In the genomic region with DNA sequence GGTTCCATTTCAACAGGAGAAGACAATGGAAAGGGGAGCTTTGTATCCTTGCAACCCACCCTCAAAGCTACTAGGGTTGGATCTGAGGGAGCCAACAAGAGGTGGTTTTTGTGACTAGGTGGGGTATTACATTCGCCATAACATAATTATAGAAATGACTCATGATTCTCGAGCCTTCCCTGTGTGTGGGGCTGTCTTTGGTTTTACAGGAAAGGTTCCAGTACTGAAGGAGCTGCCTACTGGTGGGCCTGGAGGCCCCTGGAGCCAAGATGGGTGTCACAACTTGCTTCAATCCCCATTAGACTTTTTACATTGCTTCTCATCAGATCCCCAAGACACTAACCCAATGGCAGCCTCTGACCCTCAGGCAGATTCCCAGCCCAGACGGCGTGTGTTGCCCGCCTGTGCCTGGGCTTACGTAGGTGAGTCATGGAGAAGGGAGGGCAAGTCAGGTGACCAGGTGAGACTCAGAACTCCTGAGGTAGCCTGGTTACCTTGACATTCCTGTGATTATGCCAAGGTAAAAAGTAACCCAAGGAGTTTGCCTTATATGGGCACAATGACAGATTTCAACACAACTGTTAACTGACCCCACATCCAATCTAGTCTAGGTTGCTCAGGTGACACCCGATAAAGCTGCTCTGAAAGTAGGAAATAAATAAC, we compare ENCODE assay signal across 10 mouse cellular contexts. TPM values are rescaled to one million over a fixed set of nuclear protein-coding genes. Genes with fewer than 3 reads are reported as not detected.
DNase-seq lines count a peak whose midpoint lies in the region; ATAC-seq and TF ChIP-seq lines count a peak whose summit lies in the region.
"Had no signal": no experiment of that assay in that cellular context is flagged by ENCODE, and none has a peak within 500 bp of the region (broad histone marks: within the 10 kb centered on the region; RNA-seq: fewer than 3 reads in every experiment).

No protein-coding gene starts in this region.

- no peak overlapping the region; the same call in 1 of the 2 replicates for H3K9ac ChIP-seq in heart, embryonic 11.5 days (ENCODE audit: low read depth, low read length)
- peak overlapping the region; percentile 10; the same call in 1 of the 2 replicates for H3K9ac ChIP-seq in ES-Bruce4 (ENCODE audit: low read depth, poor library complexity, severe bottlenecking)
- H3K9ac ChIP-seq in lung, embryonic 15.5 days, result no peak overlapping the region
- no peak overlapping the region for H3K9ac ChIP-seq in midbrain, embryonic 16.5 days (ENCODE audit: low read depth, low read length)
- H3K9ac ChIP-seq: midbrain, embryonic 12.5 days had no signal

- no peaks in the 10 kb centered on the region for H3K36me3 ChIP-seq in heart, embryonic 11.5 days (ENCODE audit: control insufficient read depth, insufficient read depth, low read length)
- no peaks in the 10 kb centered on the region; the same call in 1 of the 2 replicates for H3K36me3 ChIP-seq in ES-Bruce4 (ENCODE audit: control insufficient read depth, insufficient read depth, low read length, poor library complexity, severe bottlenecking)
- no peaks in the 10 kb centered on the region for H3K36me3 ChIP-seq in lung, embryonic 15.5 days
- no peaks in the 10 kb centered on the region for H3K36me3 ChIP-seq in midbrain, embryonic 16.5 days (ENCODE audit: control insufficient read depth, insufficient read depth, low read length)

- H3K27ac ChIP-seq in heart, embryonic 11.5 days (ENCODE audit: low read depth, low read length), result peak overlapping the region; percentile 46; the same call in 1 of the 2 replicates
- H3K27ac ChIP-seq in ES-Bruce4 (ENCODE audit: insufficient read depth, low read length), result peak overlapping the region; percentile 78
- H3K27ac ChIP-seq in lung, embryonic 15.5 days, result peak overlapping the region; percentile 83
- H3K27ac ChIP-seq in midbrain, embryonic 16.5 days (ENCODE audit: low read length), result no peak overlapping the region
- H3K27ac ChIP-seq: midbrain, embryonic 12.5 days had no signal

- H3K4me2 ChIP-seq in heart, embryonic 11.5 days, result no peak overlapping the region
- no peak overlapping the region; the same call in 1 of the 2 replicates for H3K4me2 ChIP-seq in lung, embryonic 15.5 days
- no peak overlapping the region for H3K4me2 ChIP-seq in midbrain, embryonic 16.5 days (ENCODE audit: low read length)
- H3K4me2 ChIP-seq: midbrain, embryonic 12.5 days had no signal

- H3K4me3 ChIP-seq in heart, embryonic 11.5 days (ENCODE audit: low read depth, low read length), result no peak overlapping the region
- H3K4me3 ChIP-seq in ES-Bruce4 (ENCODE audit: low read depth, low read length), result no peak overlapping the region
- no peak overlapping the region for H3K4me3 ChIP-seq in lung, embryonic 15.5 days
- H3K4me3 ChIP-seq in midbrain, embryonic 16.5 days (ENCODE audit: low read depth, low read length), result no peak overlapping the region
- H3K4me3 ChIP-seq: midbrain, embryonic 12.5 days had no signal

- H3K9me3 ChIP-seq in heart, embryonic 11.5 days (replicated peaks; ENCODE audit: control insufficient read depth, low read length), result no peaks in the 10 kb centered on the region
- no peaks in the 10 kb centered on the region for H3K9me3 ChIP-seq in ES-Bruce4 (replicated peaks; ENCODE audit: control insufficient read depth, insufficient read depth, low read length, poor library complexity, severe bottlenecking)
- no peaks in the 10 kb centered on the region for H3K9me3 ChIP-seq in lung, embryonic 15.5 days
- no peaks in the 10 kb centered on the region for H3K9me3 ChIP-seq in midbrain, embryonic 16.5 days (replicated peaks; ENCODE audit: control insufficient read depth, low read length, poor library complexity, severe bottlenecking)
- H3K9me3 ChIP-seq: midbrain, embryonic 12.5 days had no signal

- H3K4me1 ChIP-seq in heart, embryonic 11.5 days (ENCODE audit: control insufficient read depth, insufficient read depth, low read length), result peaks cover 53% of the 10 kb centered on the region
- peaks cover 20% of the 10 kb centered on the region for H3K4me1 ChIP-seq in ES-Bruce4 (ENCODE audit: control insufficient read depth, insufficient read depth, low read length)
- peaks cover 55% of the 10 kb centered on the region for H3K4me1 ChIP-seq in lung, embryonic 15.5 days
- H3K4me1 ChIP-seq in midbrain, embryonic 16.5 days (ENCODE audit: control insufficient read depth, insufficient read depth, low read length), result no peaks in the 10 kb centered on the region

- ATAC-seq in heart, embryonic 11.5 days (replicated peaks; ENCODE audit: insufficient number of reproducible peaks, low FRiP score, low TSS enrichment), result no peak
- peak; percentile 47; the same call in 1 of the 2 replicates for ATAC-seq in lung, embryonic 15.5 days (ENCODE audit: borderline replicate concordance, extremely low read depth, low FRiP score, low TSS enrichment)
- ATAC-seq in midbrain, embryonic 16.5 days, result no peak

- intact Hi-C loops in heart, postnatal 36 days (cut with DNase I), result no loop called here

- H3K27me3 ChIP-seq in heart, embryonic 11.5 days (ENCODE audit: control insufficient read depth, insufficient read depth, low read length), result no peaks in the 10 kb centered on the region
- H3K27me3 ChIP-seq in ES-Bruce4 (ENCODE audit: control insufficient read depth, insufficient read depth, low read length, poor library complexity, severe bottlenecking), result no peaks in the 10 kb centered on the region
- H3K27me3 ChIP-seq in lung, embryonic 15.5 days, result no peaks in the 10 kb centered on the region
- no peaks in the 10 kb centered on the region for H3K27me3 ChIP-seq in midbrain, embryonic 16.5 days (ENCODE audit: control insufficient read depth, insufficient read depth, low read depth, low read length)
- H3K27me3 ChIP-seq: midbrain, embryonic 12.5 days had no signal

- no peak for TF ChIP-seq CTCF in ES-Bruce4 (IDR thresholded peaks at IDR 0.05; ENCODE audit: low read depth, low read length)

- 89% methylated on average over 7 of the region's 7 CpGs for WGBS in heart, embryonic 11.5 days (ENCODE audit: insufficient replicate concordance)
- WGBS in lung, embryonic 15.5 days, result 64% methylated on average over 7 of the region's 7 CpGs
- 95% methylated on average over 7 of the region's 7 CpGs for WGBS in midbrain, embryonic 16.5 days

- TF ChIP-seq EP300 in ES-Bruce4 (IDR thresholded peaks at IDR 0.05; ENCODE audit: insufficient read depth, low read depth, low read length), result no peak

- no peak for DNase-seq in heart, postnatal 36 days
- peak; percentile 73 for DNase-seq in kidney, adult 18-20 months
- no peak for DNase-seq in spleen, adult 18-20 months
- no peak for DNase-seq in frontal cortex, postnatal 25 days (ENCODE audit: low spot score in 2 of 2)
- DNase-seq: adrenal gland, adult 8-10 months had no signal

- TF ChIP-seq POLR2A in ES-Bruce4 (IDR thresholded peaks at IDR 0.05; ENCODE audit: insufficient read depth, low read length), result no peak

RNA-seq across cellular contexts. Expression of gene Actn4, which starts 31.0 kb away (rescaled TPM):
- polyA plus RNA-seq in heart, embryonic 11.5 days (2014; fragmentation: Nextera tagmentation; extraction: Ambion mirVana), result 227 and 262 TPM in 2 replicates
- total RNA-seq in heart, postnatal 36 days (2021), result 10 to 100 TPM; 69.4 to 81.8 TPM
- polyA plus RNA-seq in ES-Bruce4 (2011; ENCODE audit: insufficient read depth, insufficient read length, low read depth, missing spikeins), result 318 and 324 TPM in 2 replicates
- 287 and 302 TPM in 2 replicates for polyA plus RNA-seq in lung, embryonic 15.5 days (2015; fragmentation: Nextera tagmentation; extraction: Ambion mirVana)
- polyA plus RNA-seq in midbrain, embryonic 16.5 days (2015; fragmentation: Nextera tagmentation; extraction: Ambion mirVana), result 132 and 133 TPM in 2 replicates

RNA-seq across cellular contexts. Expression of gene Capn12, which starts 49.9 kb away (rescaled TPM):
- 0.46 and 0.70 TPM in 2 replicates for polyA plus RNA-seq in heart, embryonic 11.5 days (2014; fragmentation: Nextera tagmentation; extraction: Ambion mirVana)
- under 1 TPM; 0.19 to 0.27 TPM for total RNA-seq in heart, postnatal 36 days (2021)
- polyA plus RNA-seq in ES-Bruce4 (2011; ENCODE audit: insufficient read depth, insufficient read length, low read depth, missing spikeins), result 0.21 and 0.33 TPM in 2 replicates
- 0.29 and 0.42 TPM in 2 replicates for polyA plus RNA-seq in lung, embryonic 15.5 days (2015; fragmentation: Nextera tagmentation; extraction: Ambion mirVana)
- polyA plus RNA-seq in midbrain, embryonic 16.5 days (2015; fragmentation: Nextera tagmentation; extraction: Ambion mirVana), result 0.40 and 0.57 TPM in 2 replicates

RNA-seq across cellular contexts. Expression of gene Eif3k, which starts 50.5 kb away (rescaled TPM):
- polyA plus RNA-seq in heart, embryonic 11.5 days (2014; fragmentation: Nextera tagmentation; extraction: Ambion mirVana), result 278 and 286 TPM in 2 replicates
- 100 to 1,000 TPM; 159 to 163 TPM for total RNA-seq in heart, postnatal 36 days (2021)
- 409 and 413 TPM in 2 replicates for polyA plus RNA-seq in ES-Bruce4 (2011; ENCODE audit: insufficient read depth, insufficient read length, low read depth, missing spikeins)
- polyA plus RNA-seq in lung, embryonic 15.5 days (2015; fragmentation: Nextera tagmentation; extraction: Ambion mirVana), result 360 and 364 TPM in 2 replicates
- 279 TPM in 2 replicates for polyA plus RNA-seq in midbrain, embryonic 16.5 days (2015; fragmentation: Nextera tagmentation; extraction: Ambion mirVana)

RNA-seq across cellular contexts. Expression of gene Map4k1, which starts 50.7 kb away (rescaled TPM):
- polyA plus RNA-seq in heart, embryonic 11.5 days (2014; fragmentation: Nextera tagmentation; extraction: Ambion mirVana), result 6.8 and 6.9 TPM in 2 replicates
- total RNA-seq in heart, postnatal 36 days (2021), result under 1 TPM; 0.61 to 0.81 TPM
- 33.2 and 36.3 TPM in 2 replicates for polyA plus RNA-seq in ES-Bruce4 (2011; ENCODE audit: insufficient read depth, insufficient read length, low read depth, missing spikeins)
- 7.4 and 9.8 TPM in 2 replicates for polyA plus RNA-seq in lung, embryonic 15.5 days (2015; fragmentation: Nextera tagmentation; extraction: Ambion mirVana)
- polyA plus RNA-seq in midbrain, embryonic 16.5 days (2015; fragmentation: Nextera tagmentation; extraction: Ambion mirVana), result 11.8 and 13.2 TPM in 2 replicates
